Mouse (Mus musculus) neural tube, embryonic 12.5 days (tissue): ENCODE data around the gene Zdhhc21. TPM values are rescaled to one million over a fixed set of nuclear protein-coding genes. Genes with fewer than 3 reads are reported as not detected.

ENCODE experiments used
- ATAC-seq: fragments of 200-750 bp; cut with Nextera tagmentation; 2 replicates; pipeline ENCODE4 v1.8.0; 2017; ENCODE audit warnings: low read depth, mild to moderate bottlenecking, moderate TSS enrichment, moderate library complexity; ENCODE audit not compliant: low FRiP score
- H3K27ac ChIP-seq: fragments of 300-500 bp; sonication (generic); 2 replicates; pipeline ENCODE4 v1.5.1; 2016
- H3K27me3 ChIP-seq: fragments of 300-500 bp; sonication (generic); replicated peaks from 2 replicates; pipeline ENCODE4 v1.6.1; 2016; ENCODE audit warnings: mild to moderate bottlenecking
- H3K36me3 ChIP-seq: fragments of 300-500 bp; sonication (generic); 2 replicates; pipeline ENCODE4 v1.6.1; 2016; ENCODE audit warnings: mild to moderate bottlenecking
- H3K4me1 ChIP-seq: fragments of 300-500 bp; sonication (generic); 2 replicates; pipeline ENCODE4 v1.6.1; 2016
- H3K4me2 ChIP-seq: fragments of 300-500 bp; sonication (generic); replicated peaks from 2 replicates; pipeline ENCODE4 v1.6.1; 2016; ENCODE audit warnings: mild to moderate bottlenecking
- H3K4me3 ChIP-seq: fragments of 300-500 bp; sonication (generic); 2 replicates; pipeline ENCODE4 v1.5.1; 2016
- H3K9ac ChIP-seq: fragments of 300-500 bp; sonication (generic); 2 replicates; pipeline ENCODE4 v1.6.1; 2016; ENCODE audit warnings: mild to moderate bottlenecking
- H3K9me3 ChIP-seq: fragments of 300-500 bp; sonication (generic); 2 replicates; pipeline ENCODE4 v1.6.1; 2016; ENCODE audit warnings: mild to moderate bottlenecking
- WGBS: fragments of 180-500 bp; shearing (Covaris S2); methylation state at CpG from one replicate; pipeline ENCODE4 v1.1.7; 2016; 5-methylcytosine and 5-hydroxymethylcytosine counted together
- polyA plus RNA-seq: library from polyadenylated mRNA; unstranded; fragments of >200 nt; fragmentation: Nextera tagmentation; extraction: Ambion mirVana; gene quantifications from 2 replicates; pipeline ENCODE4 v1.2.1, GENCODE M21; 2016

The Zdhhc21 gene
- polyA plus RNA-seq, 1 experiment from 2014 or later, result 17.2 TPM

DNA sequence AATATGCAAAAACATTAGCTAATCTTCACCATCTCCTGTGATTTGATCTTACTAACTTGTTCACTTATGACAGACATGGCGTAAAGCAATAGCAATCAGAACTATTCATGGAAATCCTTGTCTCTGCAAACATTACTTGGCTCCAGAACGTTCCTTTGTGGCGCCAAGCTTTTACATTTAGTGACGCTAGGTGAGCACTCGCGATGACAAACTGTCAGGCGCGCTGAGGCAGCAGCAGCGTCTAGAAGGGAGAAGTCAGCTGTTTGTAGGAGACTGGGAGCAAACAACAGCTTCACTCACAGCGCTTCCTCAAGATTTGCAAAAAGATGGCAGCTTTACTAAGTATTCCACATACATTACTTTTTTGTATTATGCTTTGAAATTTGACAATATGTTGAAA is 51.9 kb downstream of the Zdhhc21 start:
- 88% methylated on average over 10 of the region's 10 CpGs for WGBS
- Histone ChIP-seq H3K4me1 (peaks cover 5% of the 10 kb centered on the region; the same call in 1 of the 2 replicates), H3K4me3 (no peak overlapping the region), H3K9ac (no peak overlapping the region), H3K9me3 (no peaks in the 10 kb centered on the region), H3K27ac (no peak overlapping the region), H3K4me2 (no peak overlapping the region), H3K36me3 (no peaks in the 10 kb centered on the region), H3K27me3 (no peaks in the 10 kb centered on the region)
- ATAC-seq, result no peak

DNA sequence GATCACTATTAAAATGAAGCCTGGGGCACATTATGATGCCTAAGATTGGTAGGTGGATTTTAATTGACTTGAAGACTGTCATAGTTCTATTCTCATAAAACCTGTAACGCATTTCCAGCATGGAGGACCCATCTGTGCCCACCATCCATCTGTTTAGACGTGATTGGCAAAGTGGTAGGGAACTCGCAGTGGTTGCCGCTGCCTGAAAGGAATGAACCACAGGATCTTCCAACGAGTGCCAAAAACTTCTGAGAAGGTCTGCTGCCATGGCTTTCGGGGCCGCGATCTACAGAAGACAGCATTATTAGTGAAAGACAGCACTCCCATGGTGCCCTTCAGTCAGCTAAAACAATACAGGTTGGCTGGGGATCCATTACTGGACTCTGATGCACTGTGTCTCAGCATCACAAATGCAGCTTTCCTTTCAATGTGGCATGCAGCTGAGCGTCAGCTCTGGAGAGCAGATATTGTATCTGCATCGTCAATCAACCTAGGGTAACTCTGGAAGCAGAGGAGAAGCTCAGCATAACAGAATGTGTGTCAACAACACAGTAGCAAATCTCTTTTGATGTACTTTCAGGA is 53.5 kb downstream of the Zdhhc21 start:
- Histone ChIP-seq H3K4me1 (peaks cover 5% of the 10 kb centered on the region; the same call in 1 of the 2 replicates), H3K27ac (no peak overlapping the region), H3K36me3 (no peaks in the 10 kb centered on the region), H3K9me3 (no peaks in the 10 kb centered on the region), H3K9ac (no peak overlapping the region), H3K4me3 (no peak overlapping the region), H3K4me2 (no peak overlapping the region), H3K27me3 (no peaks in the 10 kb centered on the region)
- WGBS, result 56% methylated on average over 10 of the region's 10 CpGs
- ATAC-seq, result peak; percentile 76

DNA sequence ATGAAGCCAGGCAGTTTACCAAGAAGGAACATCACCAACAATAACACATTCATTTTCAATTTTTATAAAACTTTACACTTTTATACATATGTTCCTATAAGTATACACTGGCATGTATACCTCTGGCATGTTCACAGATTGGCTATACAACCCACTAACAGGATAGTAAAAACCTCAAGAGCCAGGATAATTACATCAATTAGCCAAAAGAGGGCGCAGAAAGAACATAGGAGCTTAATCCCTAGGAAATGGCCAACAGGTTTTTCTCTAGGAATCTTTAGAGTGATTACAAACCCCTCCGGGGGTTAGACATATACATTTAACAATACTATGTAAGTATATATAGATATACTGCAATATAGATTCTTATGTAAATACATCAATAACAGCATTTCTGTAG is 55.7 kb downstream of the Zdhhc21 start:
- Histone ChIP-seq H3K36me3 (no peaks in the 10 kb centered on the region), H3K4me1 (peaks cover 5% of the 10 kb centered on the region; the same call in 1 of the 2 replicates), H3K27me3 (no peaks in the 10 kb centered on the region), H3K9me3 (no peaks in the 10 kb centered on the region), H3K27ac (no peak overlapping the region), H3K4me2 (no peak overlapping the region), H3K9ac (no peak overlapping the region), H3K4me3 (no peak overlapping the region)
- 55% methylated on average over 2 of the region's 2 CpGs for WGBS
- ATAC-seq, result no peak

- Histone ChIP-seq H3K27ac (no peak overlapping the region), H3K9ac (no peak overlapping the region), H3K4me2 (no peak overlapping the region), H3K4me1 (no peaks in the 10 kb centered on the region), H3K36me3 (no peaks in the 10 kb centered on the region), H3K4me3 (no peak overlapping the region), H3K27me3 (no peaks in the 10 kb centered on the region), H3K9me3 (no peaks in the 10 kb centered on the region)
- WGBS, result 89% methylated on average over 6 of the region's 6 CpGs
- no peak for ATAC-seq
Observed at GRCm38 (mm10) chr4:82793608-82794007, 66.2 kb downstream of the Zdhhc21 start.

- Histone ChIP-seq H3K9me3 (no peaks in the 10 kb centered on the region), H3K36me3 (no peaks in the 10 kb centered on the region), H3K27ac (no peak overlapping the region), H3K27me3 (no peaks in the 10 kb centered on the region), H3K9ac (no peak overlapping the region), H3K4me1 (no peaks in the 10 kb centered on the region), H3K4me3 (no peak overlapping the region), H3K4me2 (no peak overlapping the region)
- no peak for ATAC-seq
- WGBS, result 70% methylated on average over 5 of the region's 5 CpGs
Observed at GRCm38 (mm10) chr4:82792906-82793580, 66.7 kb downstream of the Zdhhc21 start.

GRCm38 (mm10) chr4:82765513-82766216 is 94.1 kb downstream of the Zdhhc21 start:
- no peaks in the 10 kb centered on the region for H3K9me3 ChIP-seq
- ATAC-seq, result peak; percentile 87
- no peak overlapping the region for H3K27ac ChIP-seq
- no peak overlapping the region for H3K4me3 ChIP-seq
- WGBS, result 51% methylated on average over 11 of the region's 11 CpGs
- H3K4me1 ChIP-seq, result peaks cover 15% of the 10 kb centered on the region
- H3K27me3 ChIP-seq, result no peaks in the 10 kb centered on the region
- H3K36me3 ChIP-seq, result no peaks in the 10 kb centered on the region
- H3K4me2 ChIP-seq, result no peak overlapping the region
- no peak overlapping the region for H3K9ac ChIP-seq

DNA sequence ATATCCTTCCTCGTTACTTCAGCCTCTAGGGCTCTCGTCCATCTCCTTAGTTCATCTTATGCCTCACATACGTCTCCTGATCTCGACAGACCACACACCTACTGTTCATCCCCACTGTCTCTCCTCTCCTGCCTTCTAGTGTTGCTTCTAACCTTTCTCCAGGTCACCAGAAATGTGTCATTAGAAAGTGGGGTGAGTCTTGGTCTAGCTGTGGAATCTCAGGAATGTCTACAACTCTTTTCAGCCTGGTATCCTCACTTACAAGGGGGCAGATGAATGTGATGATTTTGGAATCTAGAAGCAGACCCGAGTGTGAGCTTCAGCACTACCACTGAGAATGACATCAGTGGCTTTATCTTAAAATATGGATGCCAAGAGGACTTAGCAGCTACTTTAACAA is 96.2 kb downstream of the Zdhhc21 start:
- Histone ChIP-seq H3K4me2 (no peak overlapping the region), H3K9ac (no peak overlapping the region), H3K27me3 (no peaks in the 10 kb centered on the region), H3K27ac (no peak overlapping the region), H3K4me3 (no peak overlapping the region), H3K9me3 (no peaks in the 10 kb centered on the region), H3K36me3 (no peaks in the 10 kb centered on the region), H3K4me1 (peaks cover 15% of the 10 kb centered on the region)
- ATAC-seq, result no peak
- WGBS, result 51% methylated on average over 5 of the region's 5 CpGs

- Histone ChIP-seq H3K9ac (no peak overlapping the region), H3K27ac (no peak overlapping the region), H3K9me3 (no peaks in the 10 kb centered on the region), H3K4me1 (peaks cover 15% of the 10 kb centered on the region), H3K27me3 (no peaks in the 10 kb centered on the region), H3K4me2 (no peak overlapping the region), H3K36me3 (no peaks in the 10 kb centered on the region), H3K4me3 (no peak overlapping the region)
- ATAC-seq, result no peak
- 15% methylated on average over 10 of the region's 10 CpGs for WGBS
Observed at GRCm38 (mm10) chr4:82762430-82763119, 97.2 kb downstream of the Zdhhc21 start.

DNA sequence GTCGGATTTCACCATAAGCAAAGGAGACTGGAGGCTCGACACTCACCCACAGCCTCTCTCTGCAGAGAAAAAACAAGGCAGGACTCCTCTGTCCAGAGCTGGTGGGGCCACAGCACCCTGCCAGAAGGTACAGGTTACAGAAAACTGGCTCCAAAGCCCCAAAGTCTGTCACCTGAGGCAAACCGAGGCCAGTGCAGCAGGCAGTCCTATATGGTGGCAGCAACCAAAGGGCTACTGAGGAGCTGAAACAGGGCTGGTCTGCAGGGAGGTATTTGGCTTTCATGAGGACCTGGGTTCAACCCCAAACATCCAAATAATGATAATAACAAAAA is 103.5 kb downstream of the Zdhhc21 start:
- ATAC-seq, result no peak
- no peaks in the 10 kb centered on the region for H3K27me3 ChIP-seq
- no peak overlapping the region for H3K4me2 ChIP-seq
- H3K4me1 ChIP-seq, result peaks cover 4% of the 10 kb centered on the region; the same call in 1 of the 2 replicates
- no peaks in the 10 kb centered on the region for H3K9me3 ChIP-seq
- H3K4me3 ChIP-seq, result no peak overlapping the region
- no peaks in the 10 kb centered on the region for H3K36me3 ChIP-seq
- H3K27ac ChIP-seq, result no peak overlapping the region
- no peak overlapping the region for H3K9ac ChIP-seq
- 8% methylated on average over 3 of the region's 3 CpGs for WGBS

GRCm38 (mm10) chr4:82755616-82756294 is 104.0 kb downstream of the Zdhhc21 start:
- Histone ChIP-seq H3K4me2 (no peak overlapping the region), H3K9ac (no peak overlapping the region), H3K4me3 (no peak overlapping the region), H3K27me3 (no peaks in the 10 kb centered on the region), H3K4me1 (peaks cover 4% of the 10 kb centered on the region; the same call in 1 of the 2 replicates), H3K9me3 (no peaks in the 10 kb centered on the region), H3K27ac (no peak overlapping the region), H3K36me3 (no peaks in the 10 kb centered on the region)
- 0 out of 2 replicates have a peak, but pooled peaks have one; percentile 33 for ATAC-seq
- WGBS, result 15% methylated on average over 3 of the region's 3 CpGs
